Mouse (Mus musculus) naive thymus-derived CD4-positive, alpha-beta T cell, adult 2 months (primary cell): ENCODE measurements around the gene Taf3.
A peak's percentile ranks its signal among the peaks of the same experiment; 100 is the strongest.

ENCODE experiments used
- DNase-seq: peaks from one replicate; pipeline ENCODE4 v3.0.0-alpha.2; 2011; ENCODE audit warnings: low read depth

Gene Taf3

GRCm38 (mm10) chr2:9889651-9890183 lies 158.7 kb downstream of the Taf3 start, which contains the start of gene Gata3:
Gata3 (minus strand) TSS chr2:9890034.
- DNase-seq: no peak

GRCm38 (mm10) chr2:9888913-9889650 lies 159.3 kb downstream of the Taf3 start, which contains the start of gene 9230102O04Rik:
9230102O04Rik (minus strand) TSS chr2:9889540.
- DNase-seq: peak; percentile 74

- DNase-seq: peak; percentile 41
These were observed 160.8 kb downstream of the Taf3 start for GRCm38 (mm10) chr2:9887636-9888035.

- DNase-seq: peak; percentile 8
These were observed 161.3 kb downstream of the Taf3 start for GRCm38 (mm10) chr2:9886921-9887610.

- peak; percentile 13 for DNase-seq
These were observed 162.4 kb downstream of the Taf3 start for GRCm38 (mm10) chr2:9886031-9886430.

GRCm38 (mm10) chr2:9885217-9885770 lies 163.1 kb downstream of the Taf3 start:
- DNase-seq: peak; percentile 10

- peak; percentile 28 for DNase-seq
These were observed 163.7 kb downstream of the Taf3 start for GRCm38 (mm10) chr2:9884533-9885216.

GRCm38 (mm10) chr2:9883803-9884532 lies 164.4 kb downstream of the Taf3 start:
- DNase-seq: peak; percentile 48

GRCm38 (mm10) chr2:9882926-9883802 lies 165.2 kb downstream of the Taf3 start:
- DNase-seq: peak; percentile 57

- DNase-seq: peak; percentile 63
These were observed 165.9 kb downstream of the Taf3 start for GRCm38 (mm10) chr2:9882371-9882925.

- peak; percentile 58 for DNase-seq
These were observed 166.8 kb downstream of the Taf3 start for GRCm38 (mm10) chr2:9881611-9882023.

GRCm38 (mm10) chr2:9881051-9881591 lies 167.3 kb downstream of the Taf3 start, which contains the start of gene 4930412O13Rik:
4930412O13Rik (plus strand) TSS chr2:9881252.
- no peak for DNase-seq

GRCm38 (mm10) chr2:9880271-9880670 lies 168.1 kb downstream of the Taf3 start:
- no peak for DNase-seq

- DNase-seq: peak; percentile 91
These were observed 168.9 kb downstream of the Taf3 start for GRCm38 (mm10) chr2:9879493-9879892.

- DNase-seq: no peak
These were observed 169.3 kb downstream of the Taf3 start for GRCm38 (mm10) chr2:9879092-9879491.

GRCm38 (mm10) chr2:9878564-9879081 lies 169.8 kb downstream of the Taf3 start:
- peak; percentile 84 for DNase-seq

- no peak for DNase-seq
These were observed 170.3 kb downstream of the Taf3 start for GRCm38 (mm10) chr2:9877966-9878563.

- DNase-seq: no peak
These were observed 171.1 kb downstream of the Taf3 start for GRCm38 (mm10) chr2:9877326-9877690.
